Mouse (Mus musculus) embryonic fibroblast, embryonic 13.5 days (primary cell): Measurements from ENCODE around the gene Ctf2.

ENCODE experiments used
- CTCF ChIP-seq: IDR thresholded peaks from 2 replicates; pipeline ENCODE4 v1.5.1; 2011; ENCODE audit warnings: mild to moderate bottlenecking, control low read depth, low read length, moderate library complexity, borderline replicate concordance; ENCODE audit not compliant: insufficient read depth
- POLR2A ChIP-seq: IDR thresholded peaks from 2 replicates; pipeline ENCODE4 v1.6.1; 2011; ENCODE audit warnings: low read depth, mild to moderate bottlenecking, control low read depth, low read length, moderate library complexity

- TF ChIP-seq POLR2A = no peak
- no peak for TF ChIP-seq CTCF
Measured at GRCm38 (mm10) chr7:127725924-127726323, 6.0 kb downstream of the Ctf2 start.
